Mouse (Mus musculus) megakaryocyte progenitor cell, adult 5-6 weeks (primary cell): ENCODE measurements around the gene Vmn2r106. TPM values are rescaled to one million over a fixed set of nuclear protein-coding genes. Genes with fewer than 3 reads are reported as not detected.

ENCODE experiments used
- ATAC-seq: replicated peaks from 2 replicates; pipeline ENCODE4 v1.8.0; 2016; ENCODE audit warnings: mild to moderate bottlenecking, moderate TSS enrichment, inconsistent platforms; ENCODE audit not compliant: poor library complexity
- total RNA-seq, 2 experiments: library from RNA; stranded (forward) in 1 of 2; stranded (reverse) in 1 of 2; fragments of 157-497, 149-512 nt in 1 of 2; fragments of 200-1000 nt in 1 of 2; gene quantifications; 2 replicates each; pipeline versions ENCODE4 v1.2.3 to v1.2.4; 2015 to 2017

The Vmn2r106 gene
- total RNA-seq (2015) (not detected in 2 replicates), total RNA-seq (2017) (not detected in 2 replicates)

- no peak for ATAC-seq
These were observed at the start of gene Vmn2r106 for GRCm38 (mm10) chr17:20285453-20285852. Gene Vmn2r106 (minus strand): TSS chr17:20285553.

- no peak for ATAC-seq
These were observed 20.4 kb upstream of the Vmn2r106 start for GRCm38 (mm10) chr17:20305790-20306189.

- no peak for ATAC-seq
These were observed 1.6 kb upstream of the Vmn2r106 start for GRCm38 (mm10) chr17:20286906-20287305.

- no peak for ATAC-seq
These were observed 29.8 kb downstream of the Vmn2r106 start for GRCm38 (mm10) chr17:20255522-20255921.

- no peak for ATAC-seq
These were observed 50.4 kb downstream of the Vmn2r106 start, which contains the start of gene Vmn2r105 for GRCm38 (mm10) chr17:20234952-20235351. Gene Vmn2r105 (minus strand): TSS chr17:20235052.

Other genes with a start within 250 kb of the Vmn2r106 start
- not detected in 2 replicates for gene Vmn2r104, start 237.2 kb downstream of the Vmn2r106 start, total RNA-seq (2015)
- gene Vmn2r104, start 237.2 kb downstream of the Vmn2r106 start, total RNA-seq (2017) = not detected in 2 replicates
- gene Fpr-rs7, start 171.3 kb downstream of the Vmn2r106 start, total RNA-seq (2015) = not detected in 2 replicates
- gene Fpr-rs7, start 171.3 kb downstream of the Vmn2r106 start, total RNA-seq (2017) = not detected in 2 replicates
- not detected in 2 replicates for gene Fpr-rs6, start 102.5 kb downstream of the Vmn2r106 start, total RNA-seq (2015)
- not detected in 2 replicates for gene Fpr-rs6, start 102.5 kb downstream of the Vmn2r106 start, total RNA-seq (2017)
- not detected in 2 replicates for gene Vmn2r105, start 50.5 kb downstream of the Vmn2r106 start, total RNA-seq (2015)
- gene Vmn2r105, start 50.5 kb downstream of the Vmn2r106 start, total RNA-seq (2017) = not detected in 2 replicates
- not detected in 2 replicates for gene Vmn2r107, start 59.7 kb upstream of the Vmn2r106 start, total RNA-seq (2015)
- not detected in 2 replicates for gene Vmn2r107, start 59.7 kb upstream of the Vmn2r106 start, total RNA-seq (2017)
- gene Vmn1r224, start 128.6 kb upstream of the Vmn2r106 start, total RNA-seq (2015) = not detected in 2 replicates
- not detected in 2 replicates for gene Vmn1r224, start 128.6 kb upstream of the Vmn2r106 start, total RNA-seq (2017)
- gene Vmn2r108, start 195.8 kb upstream of the Vmn2r106 start, total RNA-seq (2015) = not detected in 2 replicates
- not detected in 2 replicates for gene Vmn2r108, start 195.8 kb upstream of the Vmn2r106 start, total RNA-seq (2017)
- not detected in 2 replicates for gene Vmn1r225, start 212.6 kb upstream of the Vmn2r106 start, total RNA-seq (2015)
- not detected in 2 replicates for gene Vmn1r225, start 212.6 kb upstream of the Vmn2r106 start, total RNA-seq (2017)